Mouse (Mus musculus): ENCODE results near the gene 1500011B03Rik. TPM values are rescaled to one million over a fixed set of nuclear protein-coding genes. Genes with fewer than 3 reads are reported as not detected.

1500011B03Rik gene
- total RNA-seq, 4 experiments from 2014 or later, result 3.6 to 6.3 (median 4.7) TPM

Small RNAs within 50 kb of the gene (microRNA-seq; reads per million reads assigned to microRNA genes)
- gene Mir6240, result 6.7 reads per million, percentile 16 among the genes with 10 or more reads in this experiment

Other genes starting within 250 kb of the 1500011B03Rik start
- gene Trpv4, start 165.0 kb downstream of the 1500011B03Rik start, total RNA-seq (2022), result 1 to 10 TPM; 3.2 to 6.5 (median 4.9) TPM
- 10 to 100 TPM; 18.4 to 19.2 (median 18.5) TPM for gene Gltp, start 132.5 kb downstream of the 1500011B03Rik start, total RNA-seq (2022)
- 1 to 10 TPM; 4.2 to 5.0 (median 4.9) TPM for gene Tchp, start 115.7 kb downstream of the 1500011B03Rik start, total RNA-seq (2022)
- 10 to 100 TPM; 28.0 to 34.3 (median 30.1) TPM for gene Ankrd13a, start 48.8 kb downstream of the 1500011B03Rik start, total RNA-seq (2022)
- 10 to 100 TPM; 27.9 to 34.6 (median 30.5) TPM for gene Git2, start 48.0 kb downstream of the 1500011B03Rik start, total RNA-seq (2022)
- gene 4930519G04Rik, start 30.2 kb upstream of the 1500011B03Rik start, total RNA-seq (2022), result not detected
- gene Gm9936, start 35.2 kb upstream of the 1500011B03Rik start, total RNA-seq (2022), result not detected
- 1 to 10 TPM; 3.5 to 4.6 (median 4.3) TPM for gene Oasl2, start 73.5 kb upstream of the 1500011B03Rik start, total RNA-seq (2022)
- under 1 TPM; 0.44 to 0.72 (median 0.59) TPM for gene Oasl1, start 99.8 kb upstream of the 1500011B03Rik start, total RNA-seq (2022)
- 10 to 100 TPM; 20.5 to 31.0 (median 28.6) TPM for gene 2210016L21Rik, start 118.7 kb upstream of the 1500011B03Rik start, total RNA-seq (2022)
- not detected for gene Hnf1a, start 147.6 kb upstream of the 1500011B03Rik start, total RNA-seq (2022)
- 10 to 100 TPM; 26.3 to 31.9 (median 29.0) TPM for gene Sppl3, start 187.7 kb upstream of the 1500011B03Rik start, total RNA-seq (2022)